Mouse (Mus musculus) ES-E14 (cell line): ENCODE results near the gene Dctn2. TPM values are rescaled to one million over a fixed set of nuclear protein-coding genes. Genes with fewer than 3 reads are reported as not detected.
A peak's percentile ranks its signal among the peaks of the same experiment; 100 is the strongest.

ENCODE experiments used
- DNase-seq: peaks from one replicate; pipeline ENCODE4 v3.0.0-alpha.2; 2013; ENCODE audit warnings: low read depth, low spot score
- H3K27ac ChIP-seq: 2 replicates; pipeline ENCODE4 v1.5.1; 2012; ENCODE audit warnings: low read depth, mild to moderate bottlenecking, low read length, moderate library complexity, mixed read lengths; ENCODE audit not compliant: poor library complexity, insufficient read depth, severe bottlenecking
- H3K36me3 ChIP-seq: 2 replicates; pipeline ENCODE4 v1.6.1; 2012; ENCODE audit warnings: mild to moderate bottlenecking, low read length, moderate library complexity, mixed read lengths; ENCODE audit not compliant: control insufficient read depth, poor library complexity, insufficient read depth, severe bottlenecking
- H3K4me1 ChIP-seq, 2 experiments: fragments of 150-350 bp in 1 of 2; sonication (generic) in 1 of 2; 2 replicates each; pipeline ENCODE4 v1.6.1; 2012; ENCODE audit warnings: low read length in 2 of 2, mild to moderate bottlenecking in 1 of 2, mixed read lengths in 1 of 2; ENCODE audit not compliant: control insufficient read depth in 2 of 2, insufficient read depth in 2 of 2, poor library complexity in 1 of 2
- H3K4me3 ChIP-seq, 2 experiments: fragments of 150-350 bp in 1 of 2; sonication (generic) in 1 of 2; 2 replicates each; pipeline ENCODE4 v1.5.1; 2012; ENCODE audit warnings: low read length in 2 of 2, low read depth in 1 of 2, mild to moderate bottlenecking in 1 of 2, mixed read lengths in 1 of 2; ENCODE audit not compliant: insufficient read depth in 1 of 2, poor library complexity in 1 of 2, severe bottlenecking in 1 of 2
- H3K9ac ChIP-seq: 2 replicates; pipeline ENCODE4 v1.6.1; 2012; ENCODE audit warnings: low read depth, mild to moderate bottlenecking, low read length, mixed read lengths; ENCODE audit not compliant: poor library complexity, insufficient read depth, severe bottlenecking
- H3K9me3 ChIP-seq: fragments of 150-350 bp; sonication (generic); 2 replicates; pipeline ENCODE4 v1.6.1; 2012; ENCODE audit warnings: low read depth, mild to moderate bottlenecking, low read length; ENCODE audit not compliant: control insufficient read depth, insufficient read depth
- CHD2 ChIP-seq: IDR thresholded peaks from 2 replicates; pipeline ENCODE4 v1.6.1; 2014; ENCODE audit warnings: mild to moderate bottlenecking, low read depth, low read length, inconsistent platforms
- HCFC1 ChIP-seq: IDR thresholded peaks from 2 replicates; pipeline ENCODE4 v1.6.1; 2012; ENCODE audit warnings: low read length, inconsistent platforms, borderline replicate concordance; ENCODE audit not compliant: insufficient read depth
- MAFK ChIP-seq: IDR thresholded peaks from 2 replicates; pipeline ENCODE4 v1.6.1; 2014; ENCODE audit warnings: mild to moderate bottlenecking, low read depth, low read length, inconsistent platforms; ENCODE audit not compliant: insufficient read depth
- ZC3H11A ChIP-seq: IDR thresholded peaks from 2 replicates; pipeline ENCODE4 v1.6.1; 2012; ENCODE audit warnings: low read depth, mild to moderate bottlenecking, inconsistent platforms, low read length, borderline replicate concordance
- ZNF384 ChIP-seq: IDR thresholded peaks from 2 replicates; pipeline ENCODE4 v1.6.1; 2012; ENCODE audit warnings: low read depth, low read length, inconsistent platforms
- in situ Hi-C, 2 experiments: fragments of 600-800 bp; cut with MboI; formaldehyde crosslinking; loops; one replicate each; pipeline ENCODE4 v1.15.1; 2025; ENCODE audit warnings: low sequenced_read_pairs in 2 of 2, inconsistent platforms in 1 of 2; ENCODE audit not compliant: unreplicated experiment in 2 of 2
- total RNA-seq: library from RNA; depleted of rRNA; stranded (reverse); fragments of 300-350 nt; gene quantifications from 2 replicates; pipeline ENCODE4 v1.2.3, GENCODE M21; 2012

Dctn2 gene
- total RNA-seq, 1 experiment = 139 TPM

DNA sequence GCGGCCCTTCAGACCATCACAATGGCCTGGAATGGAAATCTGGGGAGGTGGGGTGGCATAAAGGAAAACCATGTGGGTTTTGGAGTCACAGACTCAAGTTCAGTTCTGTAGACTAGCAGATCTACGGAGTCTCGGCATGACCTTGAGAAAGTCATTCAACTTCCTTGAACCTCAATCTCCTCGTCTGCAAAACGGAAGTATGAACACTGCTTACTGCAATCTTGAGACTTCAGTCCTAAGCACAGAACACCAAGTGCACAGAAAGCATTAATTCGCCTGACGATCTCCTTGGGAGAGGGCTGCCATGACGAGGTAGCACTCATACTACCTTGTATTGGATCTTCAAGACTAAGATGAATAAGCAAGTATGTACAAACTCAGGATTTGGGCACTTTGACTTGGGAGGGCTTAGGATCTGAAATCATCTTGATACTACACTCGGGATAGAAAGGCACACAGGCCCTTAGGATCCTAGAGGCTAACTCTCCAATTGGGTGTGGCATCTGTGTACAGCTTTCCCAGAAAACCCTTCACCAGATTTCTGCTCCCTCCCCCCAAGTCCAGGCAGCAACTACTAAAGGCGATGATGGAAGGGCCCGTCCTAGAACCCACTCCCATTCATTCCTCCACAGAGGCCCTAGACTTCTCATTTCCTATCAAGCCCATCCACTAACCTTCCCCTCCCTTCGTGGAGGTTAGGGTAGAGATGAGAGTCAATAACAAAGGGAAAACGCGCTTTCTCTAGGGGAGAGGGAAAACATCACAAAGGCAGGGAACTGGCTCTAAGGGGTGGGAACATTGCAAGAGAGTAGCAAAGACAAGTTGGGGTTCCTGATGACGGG is 4.2 kb upstream of the Dctn2 start:
- TF ChIP-seq ZC3H11A = no peak
- no peak for TF ChIP-seq MAFK
- no peak for TF ChIP-seq ZNF384
- TF ChIP-seq HCFC1 = no peak
- no peak for TF ChIP-seq CHD2
- in situ Hi-C loops = no loop called here
- H3K4me1 ChIP-seq = peaks cover 5 to 19% of the 10 kb centered on the region in 2 experiments
- DNase-seq = no peak
- H3K4me3 ChIP-seq = peak overlapping the region; percentile 63 to 65; a peak in 3 of 4 replicates
- no peak overlapping the region; the same call in 1 of the 2 replicates for H3K9ac ChIP-seq
- no peaks in the 10 kb centered on the region; the same call in 1 of the 2 replicates for H3K36me3 ChIP-seq
- no peak overlapping the region; the same call in 1 of the 2 replicates for H3K27ac ChIP-seq
- no peaks in the 10 kb centered on the region for H3K9me3 ChIP-seq

DNA sequence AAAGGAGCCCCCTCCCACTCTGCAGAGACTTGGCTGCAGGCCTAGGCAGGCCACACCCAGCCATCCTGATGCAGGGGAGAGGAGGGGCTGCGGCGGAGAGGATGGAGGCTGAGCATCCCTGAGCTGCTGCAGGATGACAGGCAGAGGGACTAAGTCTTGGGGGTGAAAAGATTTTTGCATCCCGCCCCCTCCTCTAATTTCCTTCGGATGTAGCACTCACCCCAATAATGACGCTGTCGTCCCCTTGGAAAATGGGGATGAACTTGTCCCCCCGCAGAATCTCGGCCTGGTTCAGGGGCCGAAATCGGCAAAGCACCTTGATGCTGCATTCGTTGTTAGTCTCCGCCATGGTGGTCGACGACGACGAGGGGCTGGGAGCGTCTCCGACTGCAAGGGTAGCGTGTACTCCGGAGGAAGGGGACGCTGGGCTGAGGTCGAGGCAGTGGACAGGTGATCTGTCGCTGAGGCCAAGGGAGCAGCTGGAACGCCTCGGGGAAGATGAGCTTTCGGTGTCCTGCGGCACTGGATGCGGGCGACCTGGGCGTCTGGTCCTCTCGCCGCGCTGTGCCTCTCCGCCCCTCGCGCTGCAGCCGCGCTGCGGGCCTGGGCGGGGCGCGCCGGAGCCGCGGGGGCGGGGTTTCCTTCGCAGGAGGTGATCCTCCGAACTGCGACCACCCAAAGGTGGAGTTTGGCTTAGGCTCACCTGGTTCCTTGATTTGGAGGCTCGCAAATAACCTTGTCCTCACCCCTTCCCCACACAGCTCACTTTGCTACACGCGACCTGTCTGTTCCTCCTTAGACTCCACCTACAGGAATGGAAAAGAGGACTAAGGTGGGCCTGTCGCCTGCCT is 3.4 kb upstream of the Dctn2 start, which contains the start of gene Kif5a:
TSS of gene Kif5a (minus strand) at position 801 of the 851 bp plus-strand sequence.
- peaks cover 5 to 25% of the 10 kb centered on the region in 2 experiments for H3K4me1 ChIP-seq
- in situ Hi-C loops = no loop called here
- H3K9ac ChIP-seq = peak within 1 kb of the TSS; percentile 47
- peak within 1 kb of the TSS; percentile 63 to 65 for H3K4me3 ChIP-seq
- no peaks in the 10 kb centered on the region for H3K9me3 ChIP-seq
- H3K27ac ChIP-seq = no peak within 1 kb of the TSS; the same call in 1 of the 2 replicates
- no peaks in the 10 kb centered on the region for H3K36me3 ChIP-seq
- no peak for DNase-seq
- TF ChIP-seq ZNF384 (no peak), MAFK (no peak), HCFC1 (no peak)

DNA sequence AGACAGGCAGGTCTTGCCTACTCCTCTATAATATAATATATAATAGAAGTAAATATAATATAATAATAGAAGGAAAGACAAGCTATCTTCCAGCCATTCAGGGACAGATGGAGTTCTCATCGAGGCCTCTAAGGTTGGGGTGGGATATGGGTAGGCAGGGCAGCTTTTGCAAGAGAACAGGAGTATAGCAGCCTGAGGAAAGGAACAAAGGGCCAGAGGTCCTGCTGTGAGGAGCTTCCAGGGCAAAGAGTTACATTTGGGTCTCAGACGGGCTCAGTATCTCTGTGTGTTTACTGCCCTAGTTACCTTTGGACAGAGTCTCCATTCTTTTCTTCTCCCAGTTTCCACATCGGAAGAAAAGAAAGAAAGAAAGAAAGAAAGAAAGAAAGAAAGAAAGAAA is 2.5 kb upstream of the Dctn2 start:
- no peak overlapping the region for H3K27ac ChIP-seq
- no peaks in the 10 kb centered on the region for H3K9me3 ChIP-seq

DNA sequence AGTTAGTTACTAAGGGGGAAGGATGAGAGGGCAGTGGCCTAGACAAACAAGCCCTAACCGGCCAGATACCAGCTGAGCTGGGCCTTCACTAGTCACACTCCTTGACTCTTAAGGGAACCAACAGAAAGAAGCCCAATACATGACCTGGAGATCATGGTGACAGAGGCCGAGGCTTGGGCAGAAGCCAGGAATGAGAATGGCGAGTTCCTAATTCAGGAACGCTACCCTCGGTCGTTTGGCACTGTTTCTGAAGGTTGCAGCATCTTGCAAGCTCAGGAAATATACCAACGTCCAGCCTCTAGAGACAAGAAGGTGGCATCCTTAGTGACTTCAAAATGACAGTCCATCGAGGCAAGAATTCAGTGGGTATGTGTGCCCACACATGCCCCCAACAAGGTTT is 1.8 kb upstream of the Dctn2 start:
- no peak overlapping the region for H3K4me3 ChIP-seq
- no peak for DNase-seq
- no peak overlapping the region for H3K27ac ChIP-seq
- H3K36me3 ChIP-seq = peaks cover 9% of the 10 kb centered on the region; the same call in 1 of the 2 replicates
- in situ Hi-C loops = no loop called here
- H3K9me3 ChIP-seq = no peaks in the 10 kb centered on the region
- TF ChIP-seq MAFK = no peak
- TF ChIP-seq ZC3H11A = no peak
- no peak for TF ChIP-seq ZNF384
- no peak for TF ChIP-seq HCFC1
- peaks cover 5 to 33% of the 10 kb centered on the region in 2 experiments for H3K4me1 ChIP-seq
- peak overlapping the region; percentile 39; the same call in 1 of the 2 replicates for H3K9ac ChIP-seq

More for the DNA sequence above, 2.5 kb upstream of the Dctn2 start:
- Histone ChIP-seq H3K4me1 (peaks cover 5 to 28% of the 10 kb centered on the region in 2 experiments), H3K36me3 (peaks cover 4% of the 10 kb centered on the region; the same call in 1 of the 2 replicates), H3K9ac (no peak overlapping the region), H3K4me3 (no peak overlapping the region)
- TF ChIP-seq ZC3H11A = no peak
- TF ChIP-seq ZNF384 = no peak
- no peak for TF ChIP-seq MAFK
- no peak for TF ChIP-seq HCFC1
- no peak for TF ChIP-seq CHD2
- DNase-seq = no peak
- in situ Hi-C loops = no loop called here
